Mouse (Mus musculus) G1E (cell line): ENCODE measurements at regions not wholly inside any gene's neighbourhood (a gene's known extent, or its start where the extent isn't known, plus 50 kb on each side); places are given as distances from the start of the nearest gene placed in this dataset.
A peak's percentile ranks its signal among the peaks of the same experiment; 100 is the strongest.

ENCODE experiments used
- CTCF ChIP-seq: IDR thresholded peaks from 2 replicates; pipeline ENCODE4 v1.5.1; 2012; ENCODE audit warnings: low read depth, low read length, inconsistent platforms, mixed read lengths
- GATA1 ChIP-seq: IDR thresholded peaks from 2 replicates; pipeline ENCODE4 v1.6.1; 2012; ENCODE audit warnings: borderline replicate concordance, low read length, inconsistent platforms, mixed read lengths
- POLR2AphosphoS5 ChIP-seq: IDR thresholded peaks from 2 replicates; pipeline ENCODE4 v1.6.1; 2012; ENCODE audit warnings: low read depth, low read length, inconsistent platforms; ENCODE audit not compliant: insufficient replicate concordance
- TAL1 ChIP-seq: conservative IDR thresholded peaks from 2 replicates; pipeline ENCODE4 v1.6.1; 2012; ENCODE audit warnings: low read depth, low read length, inconsistent platforms, mixed read lengths

GRCm38 (mm10) chr1:161687548-161687947 lies 100.7 kb downstream of the Fasl start:
- TF ChIP-seq CTCF = peak; percentile 60
- TF ChIP-seq TAL1 = no peak
- no peak for TF ChIP-seq POLR2AphosphoS5
- TF ChIP-seq GATA1 = no peak
